Mouse (Mus musculus) heart, postnatal 10 days (tissue): ENCODE measurements at regions not wholly inside any gene's neighbourhood (a gene's known extent, or its start where the extent isn't known, plus 50 kb on each side); places are given as distances from the start of the nearest gene placed in this dataset.
A peak's percentile ranks its signal among the peaks of the same experiment; 100 is the strongest.

ENCODE experiments used
- DNase-seq, 2 experiments: peaks; one replicate each; pipeline ENCODE4 v3.0.0; 2021
- intact Hi-C: fragments of 180-260 bp; cut with DNase I; formaldehyde crosslinking; loops from one replicate; pipeline ENCODE4 v1.15.1; 2025
- microRNA-seq, 2 experiments: library from miRNA; unstranded; fragments of <30 nt; microRNA quantifications; one replicate each; pipeline ENCODE4 v1.2.0; 2022

- intact Hi-C loops: no loop called here
- DNase-seq: peak; percentile 15 to 16
These were observed 56.8 kb upstream of the Dcn start for GRCm38 (mm10) chr10:97422579-97422978.

- intact Hi-C loops: no loop called here
- DNase-seq: peak; percentile 29 to 30
These were observed 56.2 kb upstream of the Dcn start for GRCm38 (mm10) chr10:97423039-97423700.

Small RNA genes in the stretch of these regions (microRNA-seq; reads per million reads assigned to microRNA genes)
- gene Gm24587 (0 reads per million in 2 experiments), gene Mir3966 (0 reads per million in 2 experiments)
